Mouse (Mus musculus): ENCODE results near the gene Ndufb2.

DNA sequence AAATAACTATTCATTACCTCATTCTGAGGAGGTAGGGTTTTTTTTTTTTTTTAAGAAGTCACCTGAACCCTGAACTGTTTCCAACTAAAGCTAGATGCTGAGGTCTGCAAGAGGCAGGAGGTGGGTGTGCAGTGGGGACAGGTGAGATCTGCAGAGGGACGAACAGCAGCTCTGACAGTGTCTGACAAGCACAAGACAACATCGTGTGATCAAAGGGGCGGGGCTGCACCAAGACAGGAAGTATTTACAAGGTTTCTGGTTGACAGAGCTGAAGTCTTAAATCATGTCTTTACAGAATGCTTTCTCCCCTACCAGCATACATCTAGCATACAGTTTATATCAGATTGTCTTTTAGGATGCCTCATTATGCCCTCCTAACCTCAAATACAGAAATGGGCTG is 14.5 kb downstream of the Ndufb2 start:
- TF ChIP-seq CTCF (IDR thresholded peaks at IDR 0.05; ENCODE audit: low read depth) = no peak
- no peak for TF ChIP-seq EP300 (IDR thresholded peaks at IDR 0.05; ENCODE audit: low read depth)
